Mouse (Mus musculus) intestine, postnatal 0 days (tissue): Measurements from ENCODE around the gene Zbtb38. TPM values are rescaled to one million over a fixed set of nuclear protein-coding genes. Genes with fewer than 3 reads are reported as not detected.
"Not testable (repeated sequence)": the region's sequence is repeated elsewhere in the genome, so short reads cannot be mapped to it uniquely, and the experiment has no call there.

Experiments used
- ATAC-seq: fragments of 200-750 bp; cut with Nextera tagmentation; 2 replicates; pipeline ENCODE4 v1.8.0; 2017; ENCODE audit warnings: mild to moderate bottlenecking, moderate TSS enrichment, moderate library complexity
- H3K27ac ChIP-seq: fragments of 300-500 bp; sonication (generic); 2 replicates; pipeline ENCODE4 v1.5.1; 2014; ENCODE audit warnings: mild to moderate bottlenecking, low read depth, low read length, moderate library complexity
- H3K27me3 ChIP-seq: fragments of 300-500 bp; sonication (generic); replicated peaks from 2 replicates; pipeline ENCODE4 v1.6.1; 2014; ENCODE audit warnings: low read length, mixed read lengths; ENCODE audit not compliant: control insufficient read depth, insufficient read depth
- H3K36me3 ChIP-seq: fragments of 300-500 bp; sonication (generic); 2 replicates; pipeline ENCODE4 v1.6.1; 2014; ENCODE audit warnings: mild to moderate bottlenecking, moderate library complexity; ENCODE audit not compliant: control insufficient read depth, insufficient read depth
- H3K4me1 ChIP-seq: fragments of 300-500 bp; sonication (generic); replicated peaks from 2 replicates; pipeline ENCODE4 v1.6.1; 2014; ENCODE audit warnings: antibody characterized with exemption, low read length, mixed read lengths; ENCODE audit not compliant: control insufficient read depth, insufficient read depth
- H3K4me2 ChIP-seq: fragments of 300-500 bp; sonication (generic); replicated peaks from 2 replicates; pipeline ENCODE4 v1.6.1; 2014; ENCODE audit warnings: low read depth, mild to moderate bottlenecking, moderate library complexity
- H3K4me3 ChIP-seq: fragments of 300-500 bp; sonication (generic); 2 replicates; pipeline ENCODE4 v1.5.1; 2014; ENCODE audit warnings: low read depth, low read length
- H3K9ac ChIP-seq: fragments of 300-500 bp; sonication (generic); 2 replicates; pipeline ENCODE4 v1.6.1; 2014; ENCODE audit warnings: mild to moderate bottlenecking, low read depth, low read length
- H3K9me3 ChIP-seq: fragments of 300-500 bp; sonication (generic); 2 replicates; pipeline ENCODE4 v1.6.1; 2016; ENCODE audit warnings: mixed run types; ENCODE audit not compliant: control insufficient read depth
- CTCF ChIP-seq: sonication (generic); IDR thresholded peaks from 2 replicates; pipeline ENCODE4 v1.5.1; 2016; ENCODE audit warnings: low read depth, mild to moderate bottlenecking, control low read depth, antibody characterized with exemption, moderate library complexity
- WGBS: fragments of 180-500 bp; shearing (Covaris S2); extraction: QIAGEN DNeasy Blood & Tissue Kit; methylation state at CpG from one replicate; pipeline ENCODE4 v1.1.7; 2014; 5-methylcytosine and 5-hydroxymethylcytosine counted together
- polyA plus RNA-seq: library from polyadenylated mRNA; unstranded; fragments of >200 nt; fragmentation: Nextera tagmentation; extraction: Ambion mirVana; gene quantifications from 2 replicates; pipeline ENCODE4 v1.2.1, GENCODE M21; 2015

Zbtb38 gene
- polyA plus RNA-seq, 1 experiment from 2014 or later = 18.5 TPM

DNA sequence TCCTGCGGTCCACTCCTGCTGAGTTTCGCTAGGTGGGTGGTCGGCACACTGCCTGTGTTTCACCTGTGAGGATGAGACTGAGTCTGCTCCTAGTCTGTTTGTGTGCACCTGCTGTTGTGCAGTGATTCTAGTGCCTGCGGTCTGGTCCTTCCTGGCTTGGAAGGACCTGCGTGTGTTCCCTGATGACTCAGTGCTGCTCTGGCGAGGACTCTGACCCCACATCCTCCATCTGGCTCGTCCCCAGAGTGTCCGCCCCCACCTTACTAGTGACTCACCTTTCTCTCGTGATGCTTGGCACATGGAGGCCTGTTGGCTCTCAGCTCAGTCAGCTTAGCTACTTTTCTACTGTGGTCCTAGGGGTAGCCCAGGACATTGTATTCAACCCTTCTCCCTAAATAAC, 102.7 kb downstream of the Zbtb38 start:
- no peak for TF ChIP-seq CTCF
- Histone ChIP-seq H3K9ac (no peak overlapping the region), H3K9me3 (no peaks in the 10 kb centered on the region), H3K4me3 (no peak overlapping the region), H3K27ac (peak overlapping the region; percentile 74), H3K4me2 (no peak overlapping the region), H3K4me1 (no peaks in the 10 kb centered on the region), H3K36me3 (no peaks in the 10 kb centered on the region), H3K27me3 (no peaks in the 10 kb centered on the region)
- WGBS = 32% methylated on average over 9 of the region's 9 CpGs
- ATAC-seq = peak; percentile 98

- H3K36me3 ChIP-seq = no peaks in the 10 kb centered on the region
- H3K4me2 ChIP-seq = no peak overlapping the region
- TF ChIP-seq CTCF = no peak
- H3K4me1 ChIP-seq = no peaks in the 10 kb centered on the region
- H3K4me3 ChIP-seq = no peak overlapping the region
- no peaks in the 10 kb centered on the region for H3K9me3 ChIP-seq
- peak overlapping the region; percentile 74; the same call in 1 of the 2 replicates for H3K27ac ChIP-seq
- ATAC-seq = no peak
- H3K9ac ChIP-seq = no peak overlapping the region
- 91% methylated on average over 4 of the region's 4 CpGs for WGBS
- H3K27me3 ChIP-seq = no peaks in the 10 kb centered on the region
These were observed 103.3 kb downstream of the Zbtb38 start for GRCm38 (mm10) chr9:96649362-96649761.

DNA sequence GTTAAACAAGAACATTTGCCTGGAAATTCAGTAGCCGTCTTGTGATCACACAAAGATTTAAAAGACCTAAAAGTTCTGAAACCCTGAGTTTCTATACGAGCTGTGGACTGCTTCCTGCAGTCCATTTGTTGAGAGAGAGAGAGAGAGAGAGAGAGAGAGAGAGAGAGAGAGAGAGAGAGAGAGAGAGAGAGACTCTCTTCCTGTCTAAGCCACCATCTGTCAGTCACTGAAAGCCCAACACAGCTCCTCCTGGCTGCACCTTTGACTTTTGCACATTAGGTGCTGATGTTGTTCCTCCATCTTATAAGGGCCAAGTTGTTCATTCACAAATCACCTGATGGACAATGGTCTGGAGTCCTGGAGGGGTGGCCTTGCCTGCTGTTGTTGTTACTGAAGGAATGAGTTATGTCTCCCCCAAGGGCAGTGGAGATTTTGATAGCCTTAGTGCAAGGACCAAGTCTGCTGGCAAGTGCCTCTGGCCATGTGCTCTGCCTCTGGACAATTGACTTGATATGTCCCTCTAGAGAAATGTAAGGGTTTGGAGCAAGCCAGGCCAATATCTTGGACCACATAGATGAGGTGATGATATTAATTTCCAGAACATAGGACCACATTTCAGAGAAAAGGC, 105.8 kb downstream of the Zbtb38 start:
- 66% methylated on average over 2 of the region's 2 CpGs for WGBS
- H3K4me3 ChIP-seq = no peak overlapping the region
- no peak for ATAC-seq
- no peak overlapping the region for H3K9ac ChIP-seq
- H3K27ac ChIP-seq = no peak overlapping the region
- H3K4me2 ChIP-seq = no peak overlapping the region
- H3K9me3 ChIP-seq = no peaks in the 10 kb centered on the region
- no peaks in the 10 kb centered on the region for H3K36me3 ChIP-seq
- no peaks in the 10 kb centered on the region for H3K4me1 ChIP-seq
- H3K27me3 ChIP-seq = no peaks in the 10 kb centered on the region
- TF ChIP-seq CTCF = peak; percentile 45

DNA sequence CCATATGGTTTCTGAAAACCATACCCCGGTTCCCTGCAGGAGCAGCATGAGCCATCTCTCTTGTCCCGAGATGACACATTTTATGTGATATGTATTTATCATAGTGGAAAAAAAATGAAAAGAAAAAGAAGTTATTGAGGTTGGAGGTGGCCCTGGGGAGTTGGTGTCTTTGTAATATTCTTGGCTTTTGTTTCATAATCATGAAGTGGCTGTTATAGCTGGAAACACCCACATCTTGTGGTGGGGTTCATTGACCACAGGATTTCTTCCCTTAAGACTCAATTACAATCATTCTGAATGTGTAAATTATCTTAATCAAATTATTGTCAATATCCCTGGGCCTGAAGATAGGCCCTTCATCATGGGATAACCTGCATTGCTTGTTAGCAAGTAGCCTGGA, 107.8 kb downstream of the Zbtb38 start:
- no peak for ATAC-seq

DNA sequence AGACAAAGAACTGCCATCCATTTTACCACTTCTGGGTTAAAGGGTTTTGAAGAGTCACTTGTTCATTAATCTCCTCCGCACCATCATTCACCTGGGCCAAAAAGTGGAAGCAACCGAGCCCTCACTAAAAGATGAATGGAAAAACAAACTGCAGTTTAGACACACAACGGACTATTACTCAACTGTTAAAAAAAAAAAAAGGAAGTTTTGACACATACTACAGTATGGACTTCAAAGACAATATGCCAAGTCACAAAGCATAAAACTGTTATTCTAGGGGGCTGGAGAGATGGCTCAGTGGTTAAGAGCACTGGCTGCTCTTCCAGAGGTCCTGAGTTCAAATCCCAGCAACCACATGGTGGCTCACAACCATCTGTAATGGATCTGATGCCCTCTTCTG, 108.6 kb downstream of the Zbtb38 start:
- not testable (repeated sequence) for H3K4me3 ChIP-seq, H3K27me3 ChIP-seq, ATAC-seq, H3K36me3 ChIP-seq, H3K4me1 ChIP-seq, H3K9ac ChIP-seq, H3K4me2 ChIP-seq, H3K27ac ChIP-seq, H3K9me3 ChIP-seq
- 81% methylated on average over 3 of the region's 3 CpGs for WGBS

More for the DNA sequence above, 107.8 kb downstream of the Zbtb38 start:
- Histone ChIP-seq H3K4me1 (no peaks in the 10 kb centered on the region), H3K27me3 (no peaks in the 10 kb centered on the region), H3K9me3 (no peaks in the 10 kb centered on the region), H3K27ac (no peak overlapping the region), H3K4me2 (no peak overlapping the region), H3K36me3 (no peaks in the 10 kb centered on the region), H3K9ac (no peak overlapping the region), H3K4me3 (no peak overlapping the region)
- no peak for TF ChIP-seq CTCF
- WGBS = 88% methylated on average over 2 of the region's 2 CpGs

GRCm38 (mm10) chr9:96639451-96639850, 113.2 kb downstream of the Zbtb38 start:
- H3K27me3 ChIP-seq = no peaks in the 10 kb centered on the region
- no peaks in the 10 kb centered on the region for H3K9me3 ChIP-seq
- TF ChIP-seq CTCF = no peak
- 0 out of 2 replicates have a peak, but pooled peaks cover 6% of the 10 kb centered on the region for H3K4me1 ChIP-seq
- H3K4me2 ChIP-seq = no peak overlapping the region
- no peak overlapping the region for H3K9ac ChIP-seq
- WGBS = 90% methylated on average over 7 of the region's 7 CpGs
- no peak for ATAC-seq
- H3K4me3 ChIP-seq = no peak overlapping the region
- no peak overlapping the region for H3K27ac ChIP-seq
- no peaks in the 10 kb centered on the region for H3K36me3 ChIP-seq

DNA sequence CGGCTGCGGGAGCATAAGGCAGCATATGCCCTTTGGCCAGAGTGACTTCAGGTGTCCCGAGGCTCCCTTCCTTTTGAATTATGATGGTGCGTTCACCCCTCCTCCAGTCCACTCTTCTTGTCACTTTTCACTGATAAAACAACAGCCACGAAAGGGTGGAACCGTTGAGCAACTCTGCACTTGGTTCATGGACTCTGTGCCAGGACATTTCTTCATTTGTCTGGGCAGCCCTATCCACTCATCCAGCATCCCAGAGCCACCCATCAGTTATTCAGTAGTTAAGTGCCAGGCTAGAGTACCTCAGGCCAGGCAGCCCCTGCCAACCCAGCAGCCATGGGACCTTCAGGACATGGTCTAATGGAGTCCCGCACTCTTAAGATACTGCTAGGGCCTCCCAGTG, 114.1 kb downstream of the Zbtb38 start:
- no peaks in the 10 kb centered on the region for H3K9me3 ChIP-seq
- H3K4me1 ChIP-seq = 0 out of 2 replicates have a peak, but pooled peaks cover 6% of the 10 kb centered on the region
- ATAC-seq = peak; percentile 83
- no peak overlapping the region for H3K9ac ChIP-seq
- no peaks in the 10 kb centered on the region for H3K27me3 ChIP-seq
- TF ChIP-seq CTCF = no peak
- no peak overlapping the region for H3K4me3 ChIP-seq
- H3K4me2 ChIP-seq = no peak overlapping the region
- H3K27ac ChIP-seq = no peak overlapping the region
- 28% methylated on average over 7 of the region's 7 CpGs for WGBS
- no peaks in the 10 kb centered on the region for H3K36me3 ChIP-seq
